Mouse (Mus musculus) forebrain, embryonic 10.5 days (tissue): ENCODE measurements at regions not wholly inside any gene's neighbourhood (a gene's known extent, or its start where the extent isn't known, plus 50 kb on each side); places are given as distances from the start of the nearest gene placed in this dataset.

ENCODE experiments used
- DNase-seq: peaks from one replicate; pipeline ENCODE4 v3.0.0-alpha.2; 2017; ENCODE audit warnings: low spot score; ENCODE audit errors: extremely low spot score
- H3K27ac ChIP-seq: fragments of 300-500 bp; sonication (generic); 2 replicates; pipeline ENCODE4 v1.5.1; 2016; ENCODE audit warnings: mild to moderate bottlenecking
- H3K27me3 ChIP-seq: fragments of 300-500 bp; sonication (generic); 2 replicates; pipeline ENCODE4 v1.6.1; 2016; ENCODE audit warnings: mild to moderate bottlenecking; ENCODE audit not compliant: poor library complexity, severe bottlenecking
- H3K36me3 ChIP-seq: fragments of 300-500 bp; sonication (generic); replicated peaks from 2 replicates; pipeline ENCODE4 v1.6.1; 2016; ENCODE audit warnings: mild to moderate bottlenecking, moderate library complexity
- H3K4me1 ChIP-seq: fragments of 300-500 bp; sonication (generic); 2 replicates; pipeline ENCODE4 v1.6.1; 2016
- H3K4me3 ChIP-seq: fragments of 300-500 bp; sonication (generic); 2 replicates; pipeline ENCODE4 v1.5.1; 2016; ENCODE audit warnings: mild to moderate bottlenecking, moderate library complexity
- H3K9me3 ChIP-seq: fragments of 300-500 bp; sonication (generic); 2 replicates; pipeline ENCODE4 v1.6.1; 2016; ENCODE audit warnings: mild to moderate bottlenecking, moderate library complexity
- WGBS: fragments of 180-500 bp; shearing (Covaris S2); methylation state at CpG from one replicate; pipeline ENCODE4 v1.1.7; 2016; 5-methylcytosine and 5-hydroxymethylcytosine counted together

- Histone ChIP-seq H3K36me3 (no peaks in the 10 kb centered on the region), H3K4me3 (no peak overlapping the region), H3K9me3 (no peaks in the 10 kb centered on the region), H3K27me3 (no peaks in the 10 kb centered on the region), H3K4me1 (peaks cover 9% of the 10 kb centered on the region), H3K27ac (no peak overlapping the region)
- DNase-seq: peak; percentile 15
- WGBS: 55% methylated on average over 5 of the region's 5 CpGs
Measured at GRCm38 (mm10) chr12:50698613-50699442, 49.9 kb upstream of the Prkd1 start.
